8 mouse cellular contexts compared by ENCODE assay signal in genomic region chr9:112234505-112235024, GRCm38 (mm10). TPM values are rescaled to one million over a fixed set of nuclear protein-coding genes. Genes with fewer than 3 reads are reported as not detected.
DNase-seq lines count a peak whose midpoint lies in the region; ATAC-seq and TF ChIP-seq lines count a peak whose summit lies in the region.

No protein-coding gene starts in this region.

- TF ChIP-seq POLR2A in small intestine, adult 2 months (IDR thresholded peaks at IDR 0.05; ENCODE audit: low read depth, low read length): no peak

- H3K27ac ChIP-seq in lung, postnatal 0 days (ENCODE audit: low read length): no peak overlapping the region
- no peak overlapping the region for H3K27ac ChIP-seq in heart, postnatal 0 days (ENCODE audit: low read depth)
- H3K27ac ChIP-seq in small intestine, adult 2 months (ENCODE audit: insufficient read depth, low read depth, low read length): no peak overlapping the region

- H3K4me1 ChIP-seq in lung, postnatal 0 days (ENCODE audit: insufficient read depth, low read depth, low read length): no peaks in the 10 kb centered on the region
- peaks cover 9% of the 10 kb centered on the region; the same call in 1 of the 2 replicates for H3K4me1 ChIP-seq in heart, postnatal 0 days (ENCODE audit: control insufficient read depth, insufficient read depth)
- H3K4me1 ChIP-seq in megakaryocyte, embryonic 14.5 days: peaks cover 64% of the 10 kb centered on the region
- H3K4me1 ChIP-seq in small intestine, adult 2 months (ENCODE audit: control insufficient read depth, insufficient read depth, insufficient read length, low read length): no peaks in the 10 kb centered on the region

- no peak for ATAC-seq in CD4-positive, CD25-positive, alpha-beta regulatory T cell, adult 4 months
- no peak for ATAC-seq in lung, postnatal 0 days
- peak; percentile 27; the same call in 1 of the 2 replicates for ATAC-seq in heart, postnatal 0 days (ENCODE audit: insufficient read depth, low read depth)

- WGBS in lung, postnatal 0 days: under 1% methylated on average over 23 of the region's 24 CpGs
- 1% methylated on average over 24 of the region's 24 CpGs for WGBS in heart, postnatal 0 days
- WGBS in small intestine, adult 2 months: 2% methylated on average over 24 of the region's 24 CpGs

- H3K4me3 ChIP-seq in lung, postnatal 0 days (ENCODE audit: low read depth, low read length): peak overlapping the region; percentile 19; the same call in 1 of the 2 replicates
- peak overlapping the region; percentile 53 for H3K4me3 ChIP-seq in heart, postnatal 0 days (ENCODE audit: low read depth, low read length)
- peak overlapping the region; percentile 99 for H3K4me3 ChIP-seq in megakaryocyte, embryonic 14.5 days (replicated peaks)
- H3K4me3 ChIP-seq in small intestine, adult 2 months (ENCODE audit: low read depth, low read length): 0 out of 2 replicates have a peak overlapping the region, but pooled peaks have one; percentile 1

- H3K4me2 ChIP-seq in lung, postnatal 0 days (replicated peaks; ENCODE audit: low read depth, low read length): peak overlapping the region; percentile 46
- peak overlapping the region; percentile 85 for H3K4me2 ChIP-seq in heart, postnatal 0 days (ENCODE audit: low read depth, low read length)

- H3K36me3 ChIP-seq in lung, postnatal 0 days (ENCODE audit: insufficient read depth, low read length): no peaks in the 10 kb centered on the region
- no peaks in the 10 kb centered on the region for H3K36me3 ChIP-seq in heart, postnatal 0 days (replicated peaks; ENCODE audit: control insufficient read depth, insufficient read depth, low read length)
- no peaks in the 10 kb centered on the region for H3K36me3 ChIP-seq in megakaryocyte, embryonic 14.5 days (replicated peaks; ENCODE audit: low read length)
- H3K36me3 ChIP-seq in small intestine, adult 2 months (ENCODE audit: control insufficient read depth, insufficient read depth, low read length): no peaks in the 10 kb centered on the region

- TF ChIP-seq CTCF in lung, postnatal 0 days (IDR thresholded peaks at IDR 0.05): no peak
- no peak for TF ChIP-seq CTCF in heart, postnatal 0 days (IDR thresholded peaks at IDR 0.05; ENCODE audit: low read depth)
- TF ChIP-seq CTCF in small intestine, adult 2 months (IDR thresholded peaks at IDR 0.05; ENCODE audit: extremely low read depth, insufficient read length, insufficient replicate concordance, low read depth, low read length): no peak

- no peak overlapping the region for H3K9ac ChIP-seq in lung, postnatal 0 days (replicated peaks; ENCODE audit: low read depth)
- no peak overlapping the region; the same call in 1 of the 2 replicates for H3K9ac ChIP-seq in heart, postnatal 0 days (replicated peaks; ENCODE audit: low read depth, low read length)

- peaks cover 28% of the 10 kb centered on the region for H3K27me3 ChIP-seq in lung, postnatal 0 days (replicated peaks; ENCODE audit: insufficient read depth, low read length)
- H3K27me3 ChIP-seq in heart, postnatal 0 days (ENCODE audit: control insufficient read depth, insufficient read depth, low read length): peaks cover 37% of the 10 kb centered on the region
- peaks cover 2% of the 10 kb centered on the region for H3K27me3 ChIP-seq in megakaryocyte, embryonic 14.5 days (replicated peaks)
- H3K27me3 ChIP-seq in small intestine, adult 2 months (ENCODE audit: control insufficient read depth, insufficient read depth, low read length): no peaks in the 10 kb centered on the region

- H3K9me3 ChIP-seq in lung, postnatal 0 days (ENCODE audit: low read length): no peaks in the 10 kb centered on the region
- H3K9me3 ChIP-seq in heart, postnatal 0 days (replicated peaks; ENCODE audit: control insufficient read depth, low read length): no peaks in the 10 kb centered on the region
- no peaks in the 10 kb centered on the region for H3K9me3 ChIP-seq in megakaryocyte, embryonic 14.5 days

- DNase-seq in CD4-positive, CD25-positive, alpha-beta regulatory T cell, adult 2 months (ENCODE audit: low read depth, low spot score): peak; percentile 23
- no peak for DNase-seq in lung, postnatal 0 days (ENCODE audit: low spot score)
- no peak for DNase-seq in lung, postnatal 4 days
- no peak for DNase-seq in heart, postnatal 0 days (ENCODE audit: low spot score)
- no peak for DNase-seq in yolk sac, embryonic 10.5 days (ENCODE audit: low spot score)

- TF ChIP-seq EP300 in lung, postnatal 0 days (IDR thresholded peaks at IDR 0.05): no peak
- no peak for TF ChIP-seq EP300 in heart, postnatal 0 days (IDR thresholded peaks at IDR 0.05; ENCODE audit: low read depth)

RNA-seq across cellular contexts. Expression of gene Arpp21, which starts 1.2 kb away (rescaled TPM):
- polyA plus RNA-seq in CD4-positive, CD25-positive, alpha-beta regulatory T cell, adult 4 months (2017; shearing (Covaris generic)): under 1 TPM in 1 of 2 experiments, not detected in 1; 0.36 TPM
- polyA plus RNA-seq in lung, postnatal 0 days (2015; fragmentation: Nextera tagmentation; extraction: Ambion mirVana): 0.07 TPM in 1 of 2 replicates, not detected in the other
- total RNA-seq in heart, postnatal 0 days (2014; rRNA removed; ENCODE audit: low replicate concordance): 0.99 and 7.7 TPM in 2 replicates
- 2.5 and 2.7 TPM in 2 replicates for polyA plus RNA-seq in heart, postnatal 0 days (2015; fragmentation: Nextera tagmentation; extraction: Ambion mirVana)
- 10.0 and 11.1 TPM in 2 replicates for polyA plus RNA-seq in megakaryocyte, embryonic 14.5 days (2012; ENCODE audit: insufficient read depth, low replicate concordance)
- 0.55 and 0.60 TPM in 2 replicates for polyA plus RNA-seq in small intestine, adult 2 months (2012; rRNA removed)

Comparison
In these comparisons a context has a peak if more than half of its experiments do, and no peak if none do; other contexts are left out.
1. H3K4me3 ChIP-seq: peak in every context shown above with its lines; median percentile 99 in megakaryocyte, embryonic 14.5 days; 53 in heart, postnatal 0 days; 19 in lung, postnatal 0 days; 1 in small intestine, adult 2 months.